Mouse (Mus musculus) testis, adult 2 months (tissue): ENCODE measurements around the gene Lyz1.

Experiments
- CTCF ChIP-seq: fragments of 200-500 bp; IDR thresholded peaks from 2 replicates; pipeline ENCODE4 v1.5.1; 2012; ENCODE audit warnings: low read depth, mild to moderate bottlenecking, inconsistent platforms, low read length, moderate library complexity; ENCODE audit not compliant: control insufficient read depth, insufficient read depth, insufficient replicate concordance
- POLR2A ChIP-seq: fragments of 200-500 bp; IDR thresholded peaks from 2 replicates; pipeline ENCODE4 v1.6.1; 2012; ENCODE audit warnings: low read depth, mild to moderate bottlenecking, inconsistent platforms, low read length, moderate library complexity; ENCODE audit not compliant: control insufficient read depth

DNA sequence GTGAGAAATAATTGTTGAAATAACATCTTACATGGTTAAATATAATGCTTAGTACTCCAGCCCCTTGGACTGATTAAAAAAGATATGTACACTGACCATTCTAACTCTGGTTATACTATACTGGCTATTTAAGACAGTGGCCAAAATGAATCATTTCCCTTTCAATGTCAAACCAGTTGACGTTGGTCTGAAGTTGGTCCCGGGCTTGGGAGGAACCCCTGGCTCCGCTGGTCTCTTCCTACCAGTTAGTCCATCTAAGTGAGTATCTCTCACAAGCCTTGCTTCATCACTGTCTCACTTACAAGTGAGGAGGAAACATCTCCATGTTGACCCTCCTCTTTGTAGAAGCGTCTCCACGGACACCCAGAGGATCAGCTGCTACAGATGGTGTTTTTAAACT is 11.7 kb upstream of the Lyz1 start:
- no peak for TF ChIP-seq CTCF
- TF ChIP-seq POLR2A = no peak
